Mouse (Mus musculus) kidney, adult 11 months (tissue): ENCODE results near the gene Tmem80.

Experiments
- DNase-seq: peaks from one replicate; pipeline ENCODE4 v3.0.0; 2022

Gene Tmem80

GRCm38 (mm10) chr7:141327469-141328372, at the start of gene Tmem80, which contains the start of gene Deaf1:
Gene Tmem80, plus strand, starts transcription at chr7:141327739.
Gene Deaf1, minus strand, starts transcription at chr7:141327690.
- DNase-seq, result peak; percentile 99

DNA sequence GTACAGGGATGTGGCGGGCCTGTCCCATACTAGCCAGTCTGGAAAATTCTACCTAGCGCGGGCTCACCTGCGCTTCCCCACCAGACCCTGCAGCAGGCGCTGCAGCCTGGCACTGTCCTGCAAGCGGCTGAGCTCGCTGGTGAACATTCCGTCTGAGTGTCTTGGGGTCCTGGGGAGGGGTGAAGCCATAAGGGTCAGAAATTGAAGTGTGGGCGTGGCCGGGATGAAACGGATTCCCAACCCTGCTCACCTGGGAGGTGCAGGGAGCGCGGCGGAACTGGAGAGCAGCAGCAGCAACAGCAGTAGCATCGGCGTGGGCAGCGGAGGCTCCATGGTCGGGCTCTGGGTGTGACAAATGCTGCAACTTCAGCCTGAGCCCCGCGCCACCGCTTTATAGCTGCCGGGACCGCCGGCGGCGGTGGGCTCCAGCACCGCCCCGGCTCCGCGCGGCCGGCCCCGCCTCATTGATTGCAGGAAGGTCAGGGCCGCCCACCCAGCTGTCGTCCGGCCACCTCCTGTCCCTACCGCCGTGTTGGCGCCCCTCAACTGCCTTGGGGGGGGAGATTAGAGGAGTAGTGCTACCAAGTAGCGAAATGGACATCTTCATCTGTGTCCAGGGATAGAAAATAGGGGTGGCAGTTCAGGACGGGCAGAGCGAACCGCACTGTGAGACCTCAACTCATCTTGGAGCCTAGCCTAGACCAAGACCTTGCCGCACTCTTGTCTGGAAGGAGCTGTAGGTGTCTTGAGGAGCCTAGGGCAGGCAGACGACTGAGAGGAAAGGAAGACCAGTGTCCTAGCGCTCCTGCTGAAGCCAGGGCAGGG, 48.6 kb upstream of the Tmem80 start, which contains the start of gene Sct:
Gene Sct (minus strand): TSS at position 368 of the 825 bp plus-strand sequence.
- peak; percentile 49 for DNase-seq

- DNase-seq, result peak; percentile 40
Measured at GRCm38 (mm10) chr7:141281442-141281841, 46.1 kb upstream of the Tmem80 start.

DNA sequence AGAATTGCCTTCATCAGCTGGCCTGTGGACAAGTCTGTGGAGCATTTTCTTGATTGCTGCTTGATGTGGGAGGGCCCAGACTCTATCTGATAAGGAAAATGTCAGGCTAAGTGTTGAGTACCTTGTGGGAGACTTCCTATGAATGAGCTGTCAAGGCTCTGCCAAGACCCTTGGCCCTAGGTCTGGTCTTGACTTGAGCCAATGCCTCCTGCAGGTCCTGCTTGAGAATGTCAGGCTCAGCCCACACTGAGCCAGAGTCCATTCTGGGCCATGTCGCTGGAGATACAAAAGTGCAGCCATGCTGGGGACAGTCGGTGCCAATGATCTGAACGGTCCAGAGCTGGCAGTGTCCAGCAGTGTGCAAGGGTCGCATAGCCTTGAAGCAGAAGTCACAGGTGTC, 44.8 kb upstream of the Tmem80 start:
- DNase-seq, result no peak

DNA sequence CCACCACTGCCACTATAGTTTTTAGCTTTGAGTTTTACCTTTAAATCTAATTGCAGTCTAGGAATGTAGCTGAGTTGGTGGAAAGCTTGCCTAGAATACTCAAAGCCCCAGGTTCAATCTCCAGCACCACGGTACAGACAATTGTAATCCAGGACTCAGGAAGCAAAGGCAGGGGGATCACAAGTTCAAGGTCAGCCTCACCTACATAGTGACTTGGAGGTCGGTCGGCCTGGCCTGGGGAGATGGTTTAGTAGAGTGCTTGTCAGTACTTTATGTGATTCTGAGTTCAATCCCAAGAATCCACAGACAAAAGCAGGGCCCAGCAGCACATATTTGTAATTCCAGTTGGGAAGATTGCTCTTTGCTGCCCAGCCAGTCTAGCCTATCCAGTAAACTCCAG, 39.5 kb upstream of the Tmem80 start:
- DNase-seq, result no peak

DNA sequence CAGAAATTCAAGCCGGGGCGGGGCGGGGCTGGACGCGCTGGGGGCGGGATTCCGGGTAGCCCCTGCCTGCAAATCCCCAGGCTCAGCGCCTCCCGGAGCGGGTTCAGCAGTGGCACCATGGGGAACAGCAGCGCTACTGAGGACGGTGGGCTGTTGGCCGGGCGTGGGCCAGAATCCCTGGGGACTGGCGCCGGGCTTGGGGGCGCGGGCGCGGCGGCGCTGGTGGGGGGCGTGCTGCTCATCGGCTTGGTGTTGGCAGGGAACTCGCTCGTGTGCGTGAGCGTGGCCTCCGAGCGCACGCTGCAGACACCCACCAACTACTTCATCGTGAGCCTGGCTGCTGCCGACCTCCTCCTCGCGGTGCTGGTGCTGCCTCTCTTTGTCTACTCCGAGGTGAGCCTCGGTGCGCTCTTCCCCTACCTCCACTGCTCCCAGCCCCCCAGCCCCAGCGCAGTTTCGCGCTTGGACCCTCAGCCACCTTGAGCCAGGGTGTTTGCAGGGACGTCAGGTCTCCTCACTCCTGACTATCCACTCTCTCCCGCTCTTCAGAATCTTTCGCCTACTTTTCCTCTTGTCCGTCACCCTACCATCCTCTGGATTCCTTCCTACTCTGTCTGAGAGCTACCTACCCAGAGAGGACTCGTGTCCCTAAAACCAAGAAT, 35.5 kb upstream of the Tmem80 start, which contains the start of gene Drd4:
Gene Drd4 (plus strand): TSS at position 86 of the 662 bp plus-strand sequence.
- DNase-seq, result no peak

DNA sequence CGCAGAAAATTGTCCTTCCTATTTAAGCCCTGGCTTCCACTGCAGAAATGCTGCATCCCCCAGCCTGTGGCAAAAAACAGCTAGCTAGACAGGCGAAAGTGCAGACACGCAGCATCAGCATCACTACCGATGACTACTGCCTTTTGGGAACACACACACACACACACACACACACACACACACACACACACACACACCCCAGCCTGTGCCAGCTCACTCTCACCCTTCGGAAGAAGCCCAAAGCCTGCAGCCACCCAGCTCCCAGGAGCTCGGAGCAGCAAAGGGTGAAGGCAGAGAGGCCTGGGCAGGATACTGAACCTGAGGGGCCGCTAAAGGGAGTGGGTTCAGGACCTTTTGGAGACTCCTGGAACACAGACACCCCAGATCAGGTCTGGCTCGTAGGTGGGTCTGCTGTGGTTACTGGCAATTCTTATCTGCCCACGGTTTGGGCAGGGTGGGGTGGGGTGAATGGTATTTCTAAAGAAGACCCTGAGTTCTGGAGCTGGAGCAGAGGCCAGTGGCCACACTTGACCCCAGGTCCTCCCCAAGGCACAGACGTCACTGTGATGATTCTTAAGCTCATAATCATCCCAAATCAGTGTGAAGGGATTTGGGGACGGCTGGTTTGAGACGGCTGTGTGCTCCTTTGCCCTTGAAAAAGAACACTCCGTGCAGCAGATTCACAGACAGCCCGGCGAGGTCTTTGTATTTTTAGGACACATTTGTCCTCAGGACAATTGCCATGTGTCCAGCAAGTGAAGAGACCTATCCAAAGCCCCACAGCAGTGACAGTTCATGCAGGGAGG, 34.8 kb upstream of the Tmem80 start:
- DNase-seq, result no peak

DNA sequence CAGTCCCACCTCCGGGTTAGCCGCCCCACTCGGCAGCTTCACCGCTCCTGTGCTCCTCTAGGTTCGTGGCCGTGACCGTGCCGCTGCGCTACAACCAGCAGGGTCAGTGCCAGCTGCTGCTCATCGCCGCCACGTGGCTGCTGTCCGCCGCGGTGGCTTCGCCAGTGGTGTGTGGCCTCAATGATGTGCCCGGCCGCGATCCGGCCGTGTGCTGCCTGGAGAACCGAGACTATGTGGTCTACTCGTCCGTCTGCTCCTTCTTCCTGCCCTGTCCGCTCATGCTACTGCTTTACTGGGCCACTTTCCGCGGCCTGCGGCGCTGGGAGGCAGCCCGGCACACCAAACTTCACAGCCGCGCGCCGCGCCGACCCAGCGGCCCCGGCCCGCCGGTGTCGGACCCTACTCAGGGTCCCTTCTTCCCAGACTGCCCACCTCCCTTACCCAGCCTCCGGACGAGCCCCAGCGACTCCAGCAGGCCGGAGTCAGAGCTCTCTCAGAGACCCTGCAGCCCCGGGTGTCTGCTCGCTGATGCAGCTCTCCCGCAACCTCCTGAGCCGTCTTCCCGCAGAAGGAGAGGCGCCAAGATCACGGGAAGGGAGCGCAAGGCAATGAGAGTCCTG, 33.6 kb upstream of the Tmem80 start:
- no peak for DNase-seq

DNA sequence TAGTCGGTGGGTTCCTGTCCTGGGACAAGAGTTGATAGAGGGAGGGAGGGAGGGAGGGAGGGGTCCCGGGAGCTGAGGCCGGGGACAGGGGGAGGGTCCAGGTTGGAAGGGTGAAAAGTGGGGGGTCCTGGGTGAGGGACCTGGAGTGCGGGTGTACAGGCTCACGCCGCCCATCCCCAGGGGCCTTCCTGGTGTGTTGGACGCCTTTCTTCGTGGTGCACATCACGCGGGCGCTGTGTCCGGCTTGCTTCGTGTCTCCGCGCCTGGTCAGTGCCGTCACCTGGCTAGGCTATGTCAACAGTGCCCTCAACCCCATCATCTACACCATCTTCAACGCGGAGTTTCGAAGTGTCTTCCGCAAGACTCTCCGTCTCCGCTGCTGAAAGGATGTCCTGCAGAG, 33.1 kb upstream of the Tmem80 start:
- DNase-seq, result no peak

DNA sequence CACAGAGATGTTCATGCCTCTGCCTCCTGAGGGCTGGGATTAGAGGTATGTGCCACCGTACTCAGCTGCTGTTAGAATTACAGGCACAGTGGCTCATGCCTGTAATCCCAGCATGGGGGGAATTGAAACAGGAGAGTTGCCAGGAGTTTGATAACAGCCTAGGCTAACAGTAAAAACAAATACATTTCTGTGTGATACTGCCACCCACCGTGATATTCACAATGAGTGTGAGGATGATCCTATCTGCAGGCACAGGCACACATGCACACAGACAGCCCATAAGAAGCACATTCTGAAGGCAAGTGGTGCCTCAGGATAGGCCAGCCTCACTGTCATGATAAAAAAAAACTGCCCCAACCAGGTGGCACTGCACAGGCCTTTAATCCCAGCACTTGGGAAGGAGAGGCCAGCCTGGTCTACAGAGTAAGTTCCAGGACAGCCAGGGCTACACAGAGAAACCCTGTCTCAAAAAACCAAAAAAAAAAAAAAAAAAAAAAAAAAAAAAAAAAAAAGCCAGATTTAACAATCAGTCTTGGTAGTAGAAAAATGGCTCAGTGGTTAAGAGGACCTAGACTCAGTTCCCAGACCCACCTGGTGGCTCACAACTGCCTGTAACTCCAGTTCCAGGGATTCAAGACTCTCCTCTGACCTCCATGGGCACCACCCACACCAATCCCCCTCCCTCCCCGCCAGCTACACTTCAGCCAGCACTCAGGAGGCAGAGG, 29.5 kb upstream of the Tmem80 start:
- no peak for DNase-seq

GRCm38 (mm10) chr7:141299175-141299574, 28.4 kb upstream of the Tmem80 start:
- no peak for DNase-seq

- DNase-seq, result peak; percentile 62
Measured at GRCm38 (mm10) chr7:141301386-141301785, 26.2 kb upstream of the Tmem80 start.

DNA sequence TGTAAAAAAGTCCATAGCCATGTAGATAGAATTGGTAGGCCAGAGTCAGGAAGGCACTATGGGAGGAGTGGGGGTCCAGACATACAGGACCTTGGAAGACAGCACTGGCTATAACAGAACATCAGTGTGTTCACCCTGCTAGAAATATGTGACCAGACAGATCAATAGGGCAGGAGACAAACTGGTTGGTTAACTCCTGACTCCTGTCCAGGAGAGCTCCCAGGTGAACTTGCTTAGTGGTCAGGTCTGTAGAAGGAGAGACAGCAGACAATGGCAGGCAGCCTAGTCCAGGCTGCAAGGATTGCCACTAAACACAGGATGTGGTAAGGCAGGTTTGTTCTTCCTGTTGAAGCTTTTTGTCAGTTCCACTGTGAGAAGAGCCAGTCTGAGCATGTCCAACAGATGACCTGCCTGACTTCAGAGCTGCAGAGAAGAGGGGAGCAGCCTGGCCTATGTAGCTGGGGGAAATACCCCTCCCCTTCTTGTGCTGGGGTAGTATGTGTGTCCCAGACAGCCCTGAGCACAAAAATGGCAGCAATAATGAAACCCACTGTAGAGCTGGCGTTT, 24.8 kb upstream of the Tmem80 start:
- DNase-seq, result no peak

DNA sequence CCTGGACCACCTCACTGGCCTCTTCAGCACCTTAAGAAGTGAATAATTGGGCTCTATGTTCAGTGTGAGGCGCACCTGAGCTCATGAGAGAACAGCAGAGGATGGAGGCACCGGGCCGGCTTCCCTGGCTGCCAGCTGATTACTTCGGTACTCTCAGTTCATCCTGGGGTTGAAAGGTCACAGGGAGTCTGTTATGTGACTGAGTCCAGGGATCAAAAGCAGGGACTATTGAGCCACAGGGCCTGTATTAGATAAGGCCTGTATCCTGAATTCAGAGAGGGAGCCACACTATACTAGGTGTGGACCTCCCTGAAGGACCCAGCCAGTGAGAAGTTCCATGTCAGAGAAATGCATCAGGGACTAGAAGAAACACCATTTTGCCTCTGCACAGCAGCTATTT, 23.0 kb upstream of the Tmem80 start:
- no peak for DNase-seq

DNA sequence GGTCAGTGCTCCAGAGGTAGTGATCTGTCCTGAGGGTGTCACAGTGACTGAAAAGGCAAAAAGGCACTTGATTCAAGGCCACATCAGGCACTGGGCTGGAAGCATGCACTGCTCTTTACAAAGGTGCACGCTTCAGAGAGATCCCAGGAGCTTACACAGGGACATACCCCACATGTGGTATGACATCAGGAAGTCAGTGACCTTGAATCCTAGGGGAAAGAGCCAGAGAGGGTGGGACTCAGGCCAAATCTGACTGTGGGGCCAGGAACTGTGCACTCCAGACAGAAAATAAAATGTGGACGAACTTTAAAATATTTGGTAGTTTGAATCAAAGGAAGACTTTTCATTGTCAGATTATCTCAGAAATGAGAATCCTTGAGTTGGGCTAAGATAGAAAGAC, 13.1 kb upstream of the Tmem80 start:
- DNase-seq, result no peak

DNA sequence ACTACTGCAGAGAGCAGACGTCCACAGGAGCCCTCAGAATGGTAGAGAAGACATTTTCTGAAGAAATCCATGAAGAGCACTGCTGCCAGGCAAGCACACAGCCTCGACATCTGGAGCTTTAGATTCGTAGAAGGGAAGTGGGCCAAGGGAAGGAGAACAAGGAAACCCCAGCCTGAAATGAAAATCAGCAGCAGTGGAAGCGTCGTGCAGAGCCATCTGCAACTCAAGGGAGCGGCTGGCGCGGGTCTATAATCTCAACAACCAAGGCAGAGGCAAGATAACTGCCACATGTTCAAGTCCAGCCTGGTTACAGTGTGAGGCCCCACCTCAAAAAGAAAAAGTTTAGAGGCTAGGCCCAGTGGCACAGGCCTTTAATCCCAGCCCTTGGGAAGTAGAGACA, 12.5 kb upstream of the Tmem80 start:
- DNase-seq, result no peak

DNA sequence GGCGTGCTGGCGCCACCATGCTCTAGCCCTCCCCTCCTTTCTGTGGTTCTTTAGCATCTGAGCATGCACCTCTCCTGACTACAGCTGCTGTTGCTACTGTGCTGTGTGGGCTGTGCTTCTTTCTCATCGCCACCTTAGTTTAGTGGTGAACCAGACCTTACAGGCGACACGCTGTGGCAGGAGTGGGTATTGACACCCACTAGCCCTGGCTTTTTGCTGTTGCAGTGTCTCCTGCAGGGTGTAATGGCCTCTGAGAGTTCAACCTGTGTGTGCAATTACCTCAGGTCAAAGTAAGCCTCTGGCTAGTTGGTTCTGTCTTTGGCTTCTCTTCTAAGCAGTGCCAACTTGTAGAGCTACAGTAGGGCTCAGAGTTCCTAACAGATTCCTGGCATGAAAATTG, 11.6 kb upstream of the Tmem80 start:
- DNase-seq, result peak; percentile 87

GRCm38 (mm10) chr7:141317619-141318132, 9.9 kb upstream of the Tmem80 start:
- DNase-seq, result peak; percentile 45

DNA sequence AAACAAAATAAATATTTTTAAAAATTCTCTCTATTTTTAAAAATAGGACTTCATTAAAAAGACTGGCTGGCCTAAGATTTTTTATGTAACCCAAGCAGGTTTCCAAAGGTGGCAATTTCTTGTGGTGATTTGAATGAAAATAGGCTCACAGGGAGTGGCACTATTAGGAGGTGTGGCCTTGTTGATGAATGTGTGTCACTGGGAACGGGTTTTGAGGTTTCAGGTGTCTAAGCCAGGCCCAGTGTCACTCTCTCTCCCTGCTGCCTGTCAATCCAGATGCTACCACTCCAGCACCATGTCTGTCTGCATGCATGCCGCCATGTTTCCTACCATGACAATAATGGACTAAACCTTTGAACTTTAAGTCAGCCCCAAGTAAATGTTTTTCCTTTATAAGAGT, 8.1 kb upstream of the Tmem80 start:
- no peak for DNase-seq

DNA sequence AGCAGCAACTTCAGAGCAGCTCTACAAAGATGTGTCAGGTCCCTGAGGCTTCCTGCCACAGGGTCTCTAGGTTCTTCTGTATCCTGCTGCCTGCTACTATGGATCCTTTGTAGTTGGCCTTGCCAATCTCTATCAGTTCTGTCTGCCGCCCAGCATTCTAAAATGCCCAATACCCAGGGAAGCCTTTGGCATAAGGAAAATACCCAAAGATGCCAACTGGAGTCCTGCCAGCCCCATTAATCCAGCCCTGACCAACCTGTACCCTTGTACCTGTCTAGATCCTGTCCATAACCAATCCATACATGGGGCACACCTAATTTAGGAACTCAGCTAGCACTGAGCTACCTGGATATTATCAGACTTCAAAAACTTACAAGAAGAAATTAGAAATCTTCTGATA, 2.9 kb upstream of the Tmem80 start:
- DNase-seq, result peak; percentile 43
